Mouse (Mus musculus) testis, adult 10 weeks (tissue): ENCODE results near the gene Abhd17b. TPM values are rescaled to one million over a fixed set of nuclear protein-coding genes. Genes with fewer than 3 reads are reported as not detected.

Experiments used
- polyA plus RNA-seq: library from polyadenylated mRNA; stranded (reverse); fragments of 350-450 nt; fragmentation: Illumina TruSeq; extraction: RNeasy Lipid Tissue Mini Kit (QIAGEN cat#74804); gene quantifications from one replicate; pipeline ENCODE4 v1.2.3, GENCODE M21; 2014; ENCODE audit warnings: low read depth, low replicate concordance

Abhd17b gene
- polyA plus RNA-seq, result 224 TPM

DNA sequence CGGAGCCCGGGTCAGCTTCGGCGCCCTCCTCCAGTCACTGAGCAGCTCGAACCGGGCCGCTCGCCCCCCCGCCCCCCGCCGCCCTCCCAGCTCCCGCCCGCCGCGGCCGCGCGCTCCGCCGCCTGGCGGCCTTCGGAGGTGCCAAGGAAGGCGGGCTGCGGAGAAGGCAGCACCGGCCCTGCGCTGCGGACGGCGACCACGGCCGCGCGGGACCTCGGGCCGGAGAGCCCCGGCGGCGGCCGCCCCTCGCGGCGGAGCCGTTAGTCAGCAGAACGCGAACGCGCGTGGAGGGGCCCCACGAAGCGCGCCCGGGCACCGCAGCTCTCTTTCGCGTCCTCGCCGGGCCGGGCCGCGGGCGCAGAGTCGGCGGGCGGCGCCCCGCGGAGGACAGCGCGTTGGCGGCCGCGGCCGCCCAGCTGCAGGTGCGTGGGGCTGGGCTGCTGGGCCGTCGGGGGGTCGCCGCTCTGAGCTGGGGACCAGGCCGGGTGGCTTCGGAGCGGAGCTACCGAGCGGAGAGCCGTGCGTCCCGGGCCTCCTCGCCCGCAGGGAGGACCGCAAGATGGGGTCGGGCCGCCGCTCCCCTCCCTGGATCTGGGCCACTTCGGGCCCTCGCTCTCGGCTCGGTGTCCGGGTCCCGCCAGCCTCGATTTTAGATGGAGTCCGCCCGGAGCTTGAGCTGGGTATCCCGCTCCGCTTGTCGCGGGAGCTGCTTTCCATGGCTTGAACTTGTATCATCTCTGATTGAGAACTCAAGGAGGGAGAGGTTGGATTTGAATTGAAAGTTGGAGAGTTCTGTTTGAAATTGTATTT lies at the start of gene Abhd17b:
Abhd17b (plus strand) TSS at position 14 of the 810 bp plus-strand sequence.

DNA sequence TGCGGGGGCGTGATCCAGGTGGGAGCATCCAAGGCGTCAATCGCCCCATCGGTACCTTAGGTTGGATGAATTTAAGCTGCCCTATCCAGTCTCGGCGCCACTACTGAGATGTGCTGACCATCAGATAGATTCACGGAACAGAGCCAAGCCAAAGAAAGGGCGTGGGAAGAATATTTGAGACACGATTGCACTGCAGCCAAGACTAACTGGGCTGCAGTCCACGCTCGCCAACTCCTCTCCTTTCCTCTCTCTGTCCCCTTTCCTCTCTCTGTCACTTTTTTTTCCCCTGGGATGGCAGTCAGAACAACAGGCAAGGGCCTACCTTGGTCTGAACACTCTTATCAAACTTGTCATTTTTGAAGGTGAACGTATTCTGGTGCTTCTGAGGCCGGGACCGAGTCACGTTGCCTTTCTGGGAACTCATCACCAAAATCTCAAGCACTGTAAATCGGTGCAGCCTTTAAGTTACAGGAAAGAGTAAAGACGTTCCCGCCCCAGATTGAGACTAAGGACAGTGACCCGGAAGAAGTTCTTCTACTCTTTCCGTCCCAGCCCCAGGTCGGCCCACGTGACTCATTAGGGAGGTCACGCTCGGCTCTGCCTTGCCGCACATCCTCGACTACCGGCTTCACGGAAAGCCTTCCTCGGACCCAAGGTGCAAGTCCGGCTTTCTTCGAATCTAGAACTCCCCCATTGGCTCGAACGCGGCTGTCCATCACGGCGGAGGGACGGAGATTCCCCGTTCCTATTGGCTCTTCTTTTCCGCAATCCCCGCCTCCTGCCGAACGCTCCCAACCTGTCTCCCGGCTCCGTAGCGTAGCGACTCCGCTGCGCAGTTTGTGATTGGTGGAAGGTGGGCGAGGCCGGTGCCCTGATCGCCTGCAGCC lies 457 bp upstream of the Abhd17b start, which contains the start of gene 1110059E24Rik:
1110059E24Rik (minus strand) TSS at position 692 of the 887 bp plus-strand sequence.

Other genes starting within 250 kb of the Abhd17b start
- 4.1 TPM for gene Gda, start 179.7 kb upstream of the Abhd17b start, polyA plus RNA-seq
- gene 1110059E24Rik, start 209 bp upstream of the Abhd17b start, polyA plus RNA-seq, result 47.9 TPM
- gene Cemip2, start 125.2 kb downstream of the Abhd17b start, polyA plus RNA-seq, result 0.62 TPM